Mouse (Mus musculus) E14TG2a.4 (cell line): Measurements from ENCODE around the gene Rhou.

ENCODE experiments used
- CTCF ChIP-seq: conservative IDR thresholded peaks from 2 replicates; pipeline ENCODE4 v1.5.1; 2014; ENCODE audit warnings: low read length
- NANOG ChIP-seq: IDR thresholded peaks from 2 replicates; pipeline ENCODE4 v1.6.1; 2014; ENCODE audit warnings: borderline replicate concordance, low read length, mixed read lengths

DNA sequence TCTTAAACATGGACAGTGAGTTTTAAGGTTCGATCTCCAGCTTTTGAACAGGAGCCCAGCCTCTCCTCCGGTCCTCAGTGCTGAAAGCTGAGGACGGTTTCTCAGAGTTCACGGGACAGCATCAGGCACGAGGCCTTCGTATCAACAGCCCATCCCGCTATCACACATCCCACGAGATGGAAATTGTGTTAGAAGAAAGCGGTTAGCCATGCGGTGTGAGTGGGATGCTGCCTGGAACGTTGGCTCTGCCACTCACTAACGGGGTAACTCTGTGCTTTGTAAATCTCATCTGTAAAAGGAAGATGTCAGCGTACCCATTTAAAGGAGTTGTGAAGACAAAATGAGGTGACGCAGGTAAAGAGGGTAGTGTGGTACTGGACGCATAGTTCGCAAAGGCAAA lies 53.4 kb downstream of the Rhou start:
- TF ChIP-seq NANOG (no peak), CTCF (no peak)
